Mouse (Mus musculus) hindbrain, postnatal 0 days (tissue): Measurements from ENCODE around the gene Vmn1r111. TPM values are rescaled to one million over a fixed set of nuclear protein-coding genes. Genes with fewer than 3 reads are reported as not detected.
"Not testable (repeated sequence)": the region's sequence is repeated elsewhere in the genome, so short reads cannot be mapped to it uniquely, and the experiment has no call there.

Experiments
- ATAC-seq: fragments of 200-750 bp; cut with Nextera tagmentation; 2 replicates; pipeline ENCODE4 v1.8.0; 2017; ENCODE audit warnings: mild to moderate bottlenecking, moderate TSS enrichment, moderate library complexity
- DNase-seq: peaks from one replicate; pipeline ENCODE4 v3.0.0-alpha.2; 2015; ENCODE audit warnings: low spot score
- H3K27ac ChIP-seq: fragments of 300-500 bp; sonication (generic); 2 replicates; pipeline ENCODE4 v1.5.1; 2014; ENCODE audit warnings: mild to moderate bottlenecking
- H3K27me3 ChIP-seq: fragments of 300-500 bp; sonication (generic); 2 replicates; pipeline ENCODE4 v1.6.1; 2014; ENCODE audit warnings: low read length, mixed read lengths; ENCODE audit not compliant: insufficient read depth
- H3K36me3 ChIP-seq: fragments of 300-500 bp; sonication (generic); 2 replicates; pipeline ENCODE4 v1.6.1; 2014; ENCODE audit warnings: low read length, mixed read lengths; ENCODE audit not compliant: insufficient read depth
- H3K4me1 ChIP-seq: fragments of 300-500 bp; sonication (generic); 2 replicates; pipeline ENCODE4 v1.6.1; 2014; ENCODE audit warnings: antibody characterized with exemption, low read length, mixed read lengths; ENCODE audit not compliant: insufficient read depth
- H3K4me2 ChIP-seq: fragments of 300-500 bp; sonication (generic); 2 replicates; pipeline ENCODE4 v1.6.1; 2014; ENCODE audit warnings: low read depth, mild to moderate bottlenecking, low read length, moderate library complexity, mixed read lengths
- H3K4me3 ChIP-seq: fragments of 300-500 bp; sonication (generic); 2 replicates; pipeline ENCODE4 v1.5.1; 2014; ENCODE audit warnings: low read length
- H3K9ac ChIP-seq: fragments of 300-500 bp; sonication (generic); replicated peaks from 2 replicates; pipeline ENCODE4 v1.6.1; 2014; ENCODE audit warnings: mild to moderate bottlenecking, low read length, moderate library complexity, mixed read lengths
- H3K9me3 ChIP-seq: fragments of 300-500 bp; sonication (generic); 2 replicates; pipeline ENCODE4 v1.6.1; 2016; ENCODE audit warnings: low read length, mixed read lengths
- WGBS: fragments of 180-500 bp; shearing (Covaris S2); extraction: QIAGEN DNeasy Blood & Tissue Kit; methylation state at CpG from one replicate; pipeline ENCODE4 v1.1.7; 2014; 5-methylcytosine and 5-hydroxymethylcytosine counted together
- polyA plus RNA-seq: library from polyadenylated mRNA; unstranded; fragments of >200 nt; fragmentation: Nextera tagmentation; extraction: Ambion mirVana; gene quantifications from 2 replicates; pipeline ENCODE4 v1.2.1, GENCODE M21; 2015
- total RNA-seq: library from RNA; depleted of rRNA; stranded (reverse); fragments of >200 nt; gene quantifications from 2 replicates; pipeline ENCODE4 v1.2.3, GENCODE M21; 2014; rRNA removed

Gene Vmn1r111
- total RNA-seq: not detected in 2 replicates
- not detected in 2 replicates for polyA plus RNA-seq

- H3K27me3 ChIP-seq, H3K4me3 ChIP-seq, H3K36me3 ChIP-seq, H3K9me3 ChIP-seq, H3K27ac ChIP-seq, ATAC-seq, DNase-seq, H3K4me2 ChIP-seq, H3K4me1 ChIP-seq, H3K9ac ChIP-seq: not testable (repeated sequence)
- no CpG with 5 or more reads among the region's 2 CpGs for WGBS
Observed at GRCm38 (mm10) chr7:20703116-20703515, at the start of gene Vmn1r111. TSS of gene Vmn1r111 (minus strand) at chr7:20703216.

DNA sequence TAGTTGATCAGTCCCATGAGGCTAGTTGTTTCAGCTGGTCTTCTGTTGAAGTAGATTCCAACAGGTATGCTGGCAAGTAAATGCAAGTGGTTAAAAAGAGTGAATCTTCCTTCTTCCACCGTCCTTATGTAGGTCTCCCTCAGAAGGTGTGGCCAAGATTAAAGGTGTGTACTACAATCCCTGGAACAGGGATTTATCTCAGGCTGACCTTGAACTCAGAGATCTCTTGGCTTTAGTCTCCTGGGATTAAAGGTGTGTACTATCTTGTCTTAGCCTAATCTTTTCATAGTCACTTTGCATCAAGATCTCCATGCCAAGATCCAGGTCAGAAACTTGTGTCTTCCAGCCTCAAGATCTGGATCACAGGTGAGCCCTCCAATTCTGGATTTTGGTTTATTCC lies 27.5 kb upstream of the Vmn1r111 start, which contains the start of gene Gm10668:
Gene Gm10668, minus strand, starts transcription at position 101 of the 400 bp plus-strand sequence.
- H3K4me2 ChIP-seq, H3K27ac ChIP-seq: not testable (repeated sequence)

GRCm38 (mm10) chr7:20668618-20669017 lies 34.4 kb downstream of the Vmn1r111 start, which contains the start of gene Vmn1r107:
TSS of gene Vmn1r107 (plus strand) at chr7:20668918.
- H3K4me2 ChIP-seq, H3K27ac ChIP-seq, H3K9ac ChIP-seq, H3K4me3 ChIP-seq, H3K27me3 ChIP-seq, ATAC-seq, DNase-seq, H3K4me1 ChIP-seq, H3K36me3 ChIP-seq, H3K9me3 ChIP-seq: not testable (repeated sequence)
- WGBS: no CpG with 5 or more reads among the region's 3 CpGs

More for the DNA sequence above, 27.5 kb upstream of the Vmn1r111 start, which contains the start of gene Gm10668:
- not testable (repeated sequence) for H3K9me3 ChIP-seq, H3K27me3 ChIP-seq, H3K4me3 ChIP-seq, ATAC-seq, H3K36me3 ChIP-seq, H3K4me1 ChIP-seq, DNase-seq, H3K9ac ChIP-seq
- no CpG with 5 or more reads among the region's 1 CpGs for WGBS

Other genes starting within 250 kb of the Vmn1r111 start
- not detected in 2 replicates for gene Gm10670, start 228.3 kb downstream of the Vmn1r111 start, total RNA-seq
- not detected in 2 replicates for gene Gm10670, start 228.3 kb downstream of the Vmn1r111 start, polyA plus RNA-seq
- not detected in 2 replicates for gene Vmn1r103, start 192.7 kb downstream of the Vmn1r111 start, total RNA-seq
- not detected in 2 replicates for gene Vmn1r103, start 192.7 kb downstream of the Vmn1r111 start, polyA plus RNA-seq
- not detected in 2 replicates for gene Vmn1r104, start 169.4 kb downstream of the Vmn1r111 start, total RNA-seq
- not detected in 2 replicates for gene Vmn1r104, start 169.4 kb downstream of the Vmn1r111 start, polyA plus RNA-seq
- not detected in 2 replicates for gene Gm5726, start 157.5 kb downstream of the Vmn1r111 start, total RNA-seq
- gene Gm5726, start 157.5 kb downstream of the Vmn1r111 start, polyA plus RNA-seq: not detected in 2 replicates
- gene Gm4141, start 127.0 kb downstream of the Vmn1r111 start, total RNA-seq: not detected in 2 replicates
- not detected in 2 replicates for gene Gm4141, start 127.0 kb downstream of the Vmn1r111 start, polyA plus RNA-seq
- gene Gm4513, start 104.2 kb downstream of the Vmn1r111 start, total RNA-seq: not detected in 2 replicates
- gene Gm4513, start 104.2 kb downstream of the Vmn1r111 start, polyA plus RNA-seq: not detected in 2 replicates
- not detected in 2 replicates for gene Vmn1r107, start 34.3 kb downstream of the Vmn1r111 start, total RNA-seq
- not detected in 2 replicates for gene Vmn1r107, start 34.3 kb downstream of the Vmn1r111 start, polyA plus RNA-seq
- gene Gm10668, start 27.4 kb upstream of the Vmn1r111 start, total RNA-seq: not detected in 2 replicates
- gene Gm10668, start 27.4 kb upstream of the Vmn1r111 start, polyA plus RNA-seq: not detected in 2 replicates
- not detected in 2 replicates for gene Vmn1r112, start 68.0 kb upstream of the Vmn1r111 start, total RNA-seq
- gene Vmn1r112, start 68.0 kb upstream of the Vmn1r111 start, polyA plus RNA-seq: not detected in 2 replicates
- not detected in 2 replicates for gene Vmn1r113, start 84.1 kb upstream of the Vmn1r111 start, total RNA-seq
- gene Vmn1r113, start 84.1 kb upstream of the Vmn1r111 start, polyA plus RNA-seq: not detected in 2 replicates
- gene Vmn1r114, start 109.0 kb upstream of the Vmn1r111 start, total RNA-seq: not detected in 2 replicates
- gene Vmn1r114, start 109.0 kb upstream of the Vmn1r111 start, polyA plus RNA-seq: not detected in 2 replicates
- gene Vmn1r115, start 141.8 kb upstream of the Vmn1r111 start, total RNA-seq: not detected in 2 replicates
- not detected in 2 replicates for gene Vmn1r115, start 141.8 kb upstream of the Vmn1r111 start, polyA plus RNA-seq
- gene Vmn1r116, start 169.0 kb upstream of the Vmn1r111 start, total RNA-seq: not detected in 2 replicates
- gene Vmn1r116, start 169.0 kb upstream of the Vmn1r111 start, polyA plus RNA-seq: not detected in 2 replicates
- gene Vmn1r117, start 180.9 kb upstream of the Vmn1r111 start, total RNA-seq: not detected in 2 replicates
- not detected in 2 replicates for gene Vmn1r117, start 180.9 kb upstream of the Vmn1r111 start, polyA plus RNA-seq
- gene Vmn1r118, start 209.1 kb upstream of the Vmn1r111 start, total RNA-seq: not detected in 2 replicates
- not detected in 2 replicates for gene Vmn1r118, start 209.1 kb upstream of the Vmn1r111 start, polyA plus RNA-seq